Mouse (Mus musculus): Measurements from ENCODE around the gene Kctd6.

Kctd6 gene

DNA sequence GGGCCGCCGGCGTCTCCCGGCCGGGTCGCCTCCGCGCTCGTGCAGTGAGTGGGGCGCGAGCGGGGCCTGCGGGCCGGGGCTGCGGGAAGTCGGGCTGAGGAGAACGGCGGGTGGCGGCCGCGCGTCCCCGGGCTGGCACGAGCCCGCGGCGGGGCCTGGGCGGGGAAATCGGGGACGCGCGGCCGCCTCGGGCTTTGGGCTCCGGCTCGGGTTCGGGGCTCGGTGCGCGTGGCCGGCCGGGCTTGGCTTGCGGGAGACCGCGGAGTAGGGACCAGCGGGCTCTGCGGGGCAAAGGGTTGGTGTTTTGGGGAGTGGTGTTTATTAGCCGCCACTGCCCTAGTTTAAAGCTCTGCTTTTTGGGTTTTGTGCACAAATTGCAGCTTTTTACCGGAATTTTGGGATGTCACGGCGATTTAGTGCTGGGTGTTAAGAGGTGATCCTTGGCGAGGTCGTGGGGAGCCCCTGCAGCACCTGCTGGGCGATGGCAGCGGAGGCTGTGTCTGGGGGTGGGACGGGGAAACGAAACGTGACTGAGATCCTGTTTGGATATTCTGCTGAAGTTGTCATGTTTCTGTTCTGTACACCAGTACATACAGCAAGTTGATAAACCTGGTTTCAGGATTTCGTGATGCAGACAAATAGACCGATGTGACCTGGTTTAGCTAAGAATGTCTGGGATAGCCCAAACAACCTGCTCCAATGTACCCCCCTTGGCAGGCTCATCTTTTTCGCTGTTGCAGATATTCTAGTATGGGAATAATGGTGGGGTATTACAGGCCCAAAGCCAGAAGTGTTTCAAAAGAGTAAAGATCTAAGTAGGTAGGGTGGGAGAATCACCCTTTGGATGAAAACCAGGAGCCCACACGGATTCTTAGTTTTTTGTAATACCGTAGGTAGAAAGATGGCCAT lies 613 bp downstream of the Kctd6 start:
- DNase-seq (ENCODE audit: low read depth), result peak; percentile 61

GRCm38 (mm10) chr14:8215208-8215778 lies 1.4 kb downstream of the Kctd6 start:
- no peak for DNase-seq (ENCODE audit: low read depth)

DNA sequence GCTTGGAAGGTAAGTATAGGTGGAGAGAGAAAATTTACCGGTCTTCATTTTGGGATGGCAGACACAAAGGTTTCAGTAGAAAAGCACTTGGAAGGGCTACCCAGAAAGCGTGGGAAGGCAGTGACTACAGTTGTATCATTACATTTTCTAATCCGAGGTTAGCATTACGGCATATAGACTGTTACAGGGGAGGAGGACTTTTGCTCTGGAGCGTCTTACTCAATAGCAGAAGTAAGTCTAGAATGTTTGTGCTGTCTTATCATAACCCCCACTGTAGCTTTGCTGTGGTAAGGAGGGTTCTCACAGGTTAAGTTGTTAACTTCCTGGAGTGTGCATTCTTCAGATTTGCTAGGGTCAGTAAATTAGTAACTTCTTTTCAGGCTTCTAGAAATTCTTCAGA lies 2.2 kb downstream of the Kctd6 start:
- no peak for DNase-seq (ENCODE audit: low read depth)

GRCm38 (mm10) chr14:8218238-8218637 lies 4.3 kb downstream of the Kctd6 start:
- DNase-seq (ENCODE audit: low read depth), result no peak

- no peak for DNase-seq (ENCODE audit: low read depth)
Measured at GRCm38 (mm10) chr14:8218730-8219380, 4.9 kb downstream of the Kctd6 start.

- DNase-seq (ENCODE audit: low read depth), result no peak
Measured at GRCm38 (mm10) chr14:8219876-8220275, 5.9 kb downstream of the Kctd6 start.

- DNase-seq (ENCODE audit: low read depth), result no peak
Measured at GRCm38 (mm10) chr14:8220306-8220705, 6.4 kb downstream of the Kctd6 start.

DNA sequence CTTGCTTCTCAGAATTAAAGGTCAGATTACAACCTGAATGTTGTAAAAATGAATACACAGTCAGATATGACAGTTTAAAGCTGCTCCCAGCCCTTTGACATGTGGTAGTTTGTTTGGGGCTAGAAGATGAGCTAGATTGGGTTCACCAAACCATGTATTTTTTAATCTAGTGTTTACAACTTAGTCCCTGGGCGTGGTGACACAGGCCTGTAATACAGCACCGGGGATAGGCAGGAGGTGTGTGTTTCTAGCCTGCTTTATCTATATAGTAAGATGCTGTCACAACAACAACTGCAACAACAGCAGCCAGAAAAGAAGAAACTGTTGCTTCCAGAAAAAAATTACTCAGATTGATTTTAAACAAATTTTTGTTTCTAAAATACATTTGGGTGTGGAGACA lies 7.0 kb downstream of the Kctd6 start:
- DNase-seq (ENCODE audit: low read depth), result no peak

- no peak for DNase-seq (ENCODE audit: low read depth)
Measured at GRCm38 (mm10) chr14:8222561-8222960, 8.6 kb downstream of the Kctd6 start.

DNA sequence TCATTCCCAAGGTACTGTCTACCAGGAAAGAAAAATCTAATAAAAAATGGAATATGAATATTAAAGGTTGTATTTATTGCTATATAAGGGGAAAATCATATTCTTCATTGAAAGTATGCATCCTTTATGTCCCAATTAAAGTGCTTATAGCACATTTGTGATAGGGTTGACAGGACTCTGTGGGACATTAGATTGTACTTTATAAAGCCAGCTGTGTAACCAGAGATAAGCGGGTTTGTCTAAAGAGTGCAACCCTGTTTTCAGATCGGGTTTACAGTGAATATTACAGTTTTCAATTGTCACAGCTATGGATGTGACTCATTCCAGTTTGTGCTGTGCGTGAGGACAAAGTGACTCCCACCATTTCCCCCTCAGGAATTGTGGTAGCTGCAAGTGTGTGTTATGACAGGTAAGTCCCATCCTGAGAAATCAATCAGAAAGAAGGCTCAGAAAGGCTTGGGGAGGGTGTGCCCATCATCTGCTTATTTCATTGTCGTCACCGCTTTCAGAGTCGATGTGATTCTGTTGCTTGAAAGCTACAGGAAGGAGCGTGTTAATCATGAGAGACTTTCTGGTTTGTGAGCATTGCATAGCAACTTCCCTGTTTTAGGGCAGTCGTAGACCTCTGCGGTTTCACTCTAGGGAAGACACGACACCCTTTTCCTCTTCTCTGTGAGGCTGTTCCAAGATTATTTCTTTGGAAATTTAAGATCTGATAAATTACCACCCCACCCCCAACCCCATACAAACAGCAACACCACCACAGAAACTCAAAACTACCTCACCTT lies 9.8 kb downstream of the Kctd6 start:
- DNase-seq (ENCODE audit: low read depth), result no peak

DNA sequence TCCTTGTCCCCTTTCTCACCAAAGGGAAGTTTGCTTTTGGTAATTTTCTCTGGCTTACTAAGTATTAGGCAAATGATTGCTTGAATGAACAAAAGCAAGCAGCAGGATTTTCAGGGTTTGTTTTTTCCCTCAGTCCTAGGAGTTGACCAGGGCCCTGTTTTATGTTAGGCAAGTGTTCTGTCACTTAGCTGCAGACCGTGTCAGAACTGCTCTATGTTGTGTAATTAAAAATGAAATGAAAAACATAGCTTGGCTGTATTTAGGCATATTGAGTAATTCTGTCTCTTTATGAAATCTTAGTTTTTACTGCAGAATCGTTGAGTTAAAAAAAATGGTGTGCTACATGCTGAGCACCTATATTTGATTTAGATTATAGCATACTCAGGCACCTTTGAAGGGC lies 10.9 kb downstream of the Kctd6 start:
- DNase-seq (ENCODE audit: low read depth), result no peak

- DNase-seq (ENCODE audit: low read depth), result no peak
Measured at GRCm38 (mm10) chr14:8229367-8230019, 15.6 kb downstream of the Kctd6 start.

GRCm38 (mm10) chr14:8232155-8232910 lies 18.4 kb downstream of the Kctd6 start:
- no peak for DNase-seq (ENCODE audit: low read depth)

DNA sequence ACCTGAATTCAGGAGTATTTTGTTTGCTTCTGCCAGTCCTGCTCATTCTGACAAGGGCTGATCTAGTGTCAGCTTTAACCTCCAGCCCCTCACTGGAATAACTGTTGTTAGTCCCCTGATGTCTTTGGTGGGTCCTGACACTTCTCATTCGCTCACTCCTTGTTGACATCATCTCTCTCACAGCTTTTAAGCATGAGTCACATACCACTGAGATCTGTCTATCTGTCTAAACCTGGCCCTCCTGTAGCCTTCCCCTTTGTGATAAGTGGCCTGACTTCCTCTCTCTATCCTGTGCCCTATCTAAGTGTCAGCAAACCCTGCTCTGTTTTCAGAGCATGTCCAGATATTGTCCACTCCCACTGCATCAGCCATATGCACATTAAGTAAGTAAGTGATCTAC lies 19.3 kb downstream of the Kctd6 start:
- DNase-seq (ENCODE audit: low read depth), result no peak

DNA sequence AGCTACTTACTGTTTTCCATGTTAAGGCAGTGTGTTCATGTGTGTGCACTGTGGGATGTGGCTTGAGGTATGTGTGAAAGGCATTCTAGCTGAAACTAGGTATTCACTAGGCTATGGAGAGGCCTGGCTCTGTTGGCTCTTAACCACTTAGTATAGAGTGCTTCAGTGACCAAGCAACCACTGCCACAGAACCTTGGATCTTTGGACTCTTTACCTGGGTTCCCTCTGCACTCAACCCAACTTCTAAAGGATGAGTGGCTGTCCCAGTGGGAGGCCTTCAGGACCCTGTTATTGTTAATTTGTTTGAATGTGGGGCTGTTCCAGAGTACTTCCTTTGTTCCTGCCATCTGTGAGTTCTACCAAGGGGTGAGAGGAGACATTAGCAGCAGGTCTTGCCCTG lies 27.9 kb downstream of the Kctd6 start:
- DNase-seq (ENCODE audit: low read depth), result no peak

GRCm38 (mm10) chr14:8242388-8242920 lies 28.5 kb downstream of the Kctd6 start:
- DNase-seq (ENCODE audit: low read depth), result no peak

GRCm38 (mm10) chr14:8243136-8243888 lies 29.4 kb downstream of the Kctd6 start:
- DNase-seq (ENCODE audit: low read depth), result no peak

GRCm38 (mm10) chr14:8244211-8244611 lies 30.3 kb downstream of the Kctd6 start:
- DNase-seq (ENCODE audit: low read depth), result no peak

DNA sequence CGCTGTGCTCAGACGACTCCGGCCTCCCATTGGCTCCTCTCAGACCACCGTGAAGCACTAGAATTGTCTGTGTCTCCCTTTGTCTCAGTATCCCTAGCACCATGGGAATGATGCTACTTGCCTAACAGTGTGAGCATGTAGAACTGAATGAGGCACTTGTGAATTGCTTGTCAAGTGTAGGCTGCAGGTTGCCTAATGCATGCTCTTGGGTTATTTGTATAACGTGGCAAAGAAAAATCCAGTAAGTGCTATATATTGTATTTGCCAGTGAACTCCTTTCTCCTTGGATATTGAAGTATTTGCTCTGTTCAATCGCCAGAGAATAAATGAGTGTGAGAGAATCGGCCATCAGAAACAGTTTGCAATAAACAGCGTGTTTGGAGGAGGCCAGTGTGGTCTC lies 32.9 kb downstream of the Kctd6 start:
- no peak for DNase-seq (ENCODE audit: low read depth)

GRCm38 (mm10) chr14:8249206-8249605 lies 35.3 kb downstream of the Kctd6 start:
- no peak for DNase-seq (ENCODE audit: low read depth)
